Mouse (Mus musculus): ENCODE data around the gene Hnrnpd. TPM values are rescaled to one million over a fixed set of nuclear protein-coding genes. Genes with fewer than 3 reads are reported as not detected.

Hnrnpd gene
- polyA plus RNA-seq, 1 experiment from 2014 or later, result 161 TPM

GRCm38 (mm10) chr5:100000048-100000447, 21.3 kb upstream of the Hnrnpd start:
- Histone ChIP-seq H3K4me3 (no peak overlapping the region), H3K27me3 (no peaks in the 10 kb centered on the region), H3K36me3 (no peaks in the 10 kb centered on the region), H3K27ac (replicated peaks) (no peak overlapping the region), H3K9me3 (no peaks in the 10 kb centered on the region), H3K4me1 (replicated peaks) (no peaks in the 10 kb centered on the region), H3K4me2 (no peak overlapping the region), H3K9ac (no peak overlapping the region)
- WGBS, result 76% methylated on average over 7 of the region's 7 CpGs
- no peak for ATAC-seq (ENCODE audit: low FRiP score, low read depth)

GRCm38 (mm10) chr5:99994680-99995079, 15.9 kb upstream of the Hnrnpd start:
- WGBS, result 98% methylated on average over 3 of the region's 3 CpGs
- H3K27me3 ChIP-seq, result no peaks in the 10 kb centered on the region

DNA sequence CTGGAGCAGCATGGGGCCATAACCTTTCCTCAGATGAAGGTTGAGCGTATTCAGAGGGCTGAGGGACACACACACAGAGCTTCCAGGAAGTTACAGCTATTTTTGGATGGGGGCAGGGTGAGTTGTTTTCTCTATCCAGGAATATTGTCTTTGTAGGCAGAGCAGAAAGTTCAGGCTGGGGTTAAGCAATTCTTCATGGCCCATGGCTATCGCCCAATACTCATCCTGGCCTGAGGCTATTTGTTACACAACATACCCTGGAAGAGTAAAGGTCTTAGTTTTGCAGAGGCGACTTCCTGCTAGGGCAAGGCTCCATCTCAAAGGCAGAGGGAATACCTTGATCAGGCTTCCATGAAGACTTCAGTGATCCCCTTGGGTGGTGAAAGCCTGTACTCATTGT, 15.4 kb upstream of the Hnrnpd start:
- Histone ChIP-seq H3K9me3 (no peaks in the 10 kb centered on the region), H3K27me3 (no peaks in the 10 kb centered on the region), H3K4me3 (no peak overlapping the region), H3K27ac (replicated peaks) (no peak overlapping the region), H3K4me2 (no peak overlapping the region), H3K4me1 (replicated peaks) (no peaks in the 10 kb centered on the region), H3K9ac (no peak overlapping the region), H3K36me3 (no peaks in the 10 kb centered on the region)
- 82% methylated on average over 3 of the region's 3 CpGs for WGBS
- ATAC-seq (ENCODE audit: low FRiP score, low read depth), result no peak

More at GRCm38 (mm10) chr5:99994680-99995079, 15.9 kb upstream of the Hnrnpd start:
- Histone ChIP-seq H3K36me3 (no peaks in the 10 kb centered on the region), H3K9ac (no peak overlapping the region), H3K4me3 (no peak overlapping the region), H3K9me3 (no peaks in the 10 kb centered on the region), H3K4me1 (replicated peaks) (no peaks in the 10 kb centered on the region), H3K4me2 (no peak overlapping the region), H3K27ac (replicated peaks) (no peak overlapping the region)
- no peak for ATAC-seq (ENCODE audit: low FRiP score, low read depth)

- Histone ChIP-seq H3K36me3 (no peaks in the 10 kb centered on the region), H3K27ac (replicated peaks) (no peak overlapping the region), H3K27me3 (no peaks in the 10 kb centered on the region), H3K4me3 (no peak overlapping the region), H3K9ac (no peak overlapping the region), H3K9me3 (no peaks in the 10 kb centered on the region), H3K4me2 (no peak overlapping the region), H3K4me1 (replicated peaks) (peaks cover 11% of the 10 kb centered on the region; the same call in 1 of the 2 replicates)
- 94% methylated on average over 9 of the region's 9 CpGs for whole genome bisulfite sequencing
- no peak for ATAC-seq (ENCODE audit: low FRiP score, low read depth)
Observed at GRCm38 (mm10) chr5:99983452-99984061, 4.8 kb upstream of the Hnrnpd start.

GRCm38 (mm10) chr5:99977516-99978301, 1.0 kb downstream of the Hnrnpd start:
- H3K9me3 ChIP-seq, result no peaks in the 10 kb centered on the region
- H3K4me2 ChIP-seq, result peak overlapping the region; percentile 80
- peak; percentile 54; the same call in 1 of the 2 replicates for ATAC-seq (ENCODE audit: low FRiP score, low read depth)
- H3K27me3 ChIP-seq, result no peaks in the 10 kb centered on the region
- H3K4me1 ChIP-seq (replicated peaks), result peaks cover 46% of the 10 kb centered on the region
- peak overlapping the region; percentile 92 for H3K9ac ChIP-seq
- no peaks in the 10 kb centered on the region for H3K36me3 ChIP-seq
- WGBS, result under 1% methylated on average over 48 of the region's 50 CpGs
- H3K4me3 ChIP-seq, result peak overlapping the region; percentile 91
- H3K27ac ChIP-seq (replicated peaks), result peak overlapping the region; percentile 97

GRCm38 (mm10) chr5:99976334-99976955, 2.3 kb downstream of the Hnrnpd start:
- Histone ChIP-seq H3K36me3 (no peaks in the 10 kb centered on the region), H3K4me2 (peak overlapping the region; percentile 80), H3K9ac (peak overlapping the region; percentile 92), H3K27ac (replicated peaks) (no peak overlapping the region), H3K4me3 (peak overlapping the region; percentile 91), H3K27me3 (no peaks in the 10 kb centered on the region), H3K4me1 (replicated peaks) (peaks cover 47% of the 10 kb centered on the region), H3K9me3 (no peaks in the 10 kb centered on the region)
- WGBS, result 7% methylated on average over 8 of the region's 8 CpGs
- ATAC-seq (ENCODE audit: low FRiP score, low read depth), result no peak

- Histone ChIP-seq H3K4me3 (peak overlapping the region; percentile 91; the same call in 1 of the 2 replicates), H3K27me3 (no peaks in the 10 kb centered on the region), H3K27ac (replicated peaks) (no peak overlapping the region), H3K9ac (no peak overlapping the region), H3K4me1 (replicated peaks) (peaks cover 47% of the 10 kb centered on the region), H3K36me3 (0 out of 2 replicates have a peak, but pooled peaks cover 2% of the 10 kb centered on the region), H3K4me2 (peak overlapping the region; percentile 80), H3K9me3 (no peaks in the 10 kb centered on the region)
- ATAC-seq (ENCODE audit: low FRiP score, low read depth), result no peak
- 85% methylated on average over 1 of the region's 1 CpGs for WGBS
Observed at GRCm38 (mm10) chr5:99975776-99976175, 3.0 kb downstream of the Hnrnpd start.

DNA sequence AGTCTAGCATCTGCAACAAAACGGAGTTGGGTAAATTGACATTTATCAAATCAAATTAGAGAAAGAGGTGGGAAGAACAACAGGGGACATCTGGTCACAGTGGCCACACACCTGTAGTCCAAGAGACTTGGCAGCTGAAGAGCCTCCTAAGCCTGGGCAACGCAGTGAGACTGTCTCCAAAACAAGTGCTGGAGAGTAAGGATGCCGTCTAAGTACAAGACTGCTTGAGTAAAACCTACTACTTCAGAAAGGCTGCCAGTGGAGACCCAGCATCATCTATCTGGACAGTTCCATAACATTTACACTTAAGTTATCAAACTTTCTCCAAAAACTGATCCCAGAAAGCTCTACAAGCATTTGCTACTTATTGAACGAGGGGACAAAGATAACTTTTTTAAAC, 3.7 kb downstream of the Hnrnpd start:
- 60% methylated on average over 4 of the region's 4 CpGs for WGBS
- Histone ChIP-seq H3K4me2 (peak overlapping the region; percentile 80), H3K4me3 (no peak overlapping the region), H3K9me3 (no peaks in the 10 kb centered on the region), H3K4me1 (replicated peaks) (peaks cover 41% of the 10 kb centered on the region), H3K27ac (replicated peaks) (no peak overlapping the region), H3K36me3 (0 out of 2 replicates have a peak, but pooled peaks cover 6% of the 10 kb centered on the region), H3K9ac (no peak overlapping the region), H3K27me3 (no peaks in the 10 kb centered on the region)
- no peak for ATAC-seq (ENCODE audit: low FRiP score, low read depth)

- H3K27me3 ChIP-seq, result no peaks in the 10 kb centered on the region
- no peak overlapping the region for H3K9ac ChIP-seq
- H3K27ac ChIP-seq (replicated peaks), result no peak overlapping the region
- H3K4me1 ChIP-seq (replicated peaks), result peaks cover 36% of the 10 kb centered on the region
- H3K4me3 ChIP-seq, result no peak overlapping the region
- H3K36me3 ChIP-seq, result 0 out of 2 replicates have a peak, but pooled peaks cover 6% of the 10 kb centered on the region
- no peak overlapping the region for H3K4me2 ChIP-seq
- ATAC-seq (ENCODE audit: low FRiP score, low read depth), result no peak
- WGBS, result 16% methylated on average over 2 of the region's 2 CpGs
- no peaks in the 10 kb centered on the region for H3K9me3 ChIP-seq
Observed at GRCm38 (mm10) chr5:99973941-99974340, 4.8 kb downstream of the Hnrnpd start.

GRCm38 (mm10) chr5:99959960-99960359, 18.8 kb downstream of the Hnrnpd start:
- Histone ChIP-seq H3K27me3 (no peaks in the 10 kb centered on the region), H3K36me3 (peaks cover 54% of the 10 kb centered on the region), H3K9ac (no peak overlapping the region), H3K27ac (replicated peaks) (no peak overlapping the region), H3K4me3 (no peak overlapping the region), H3K4me2 (no peak overlapping the region), H3K9me3 (no peaks in the 10 kb centered on the region), H3K4me1 (replicated peaks) (no peaks in the 10 kb centered on the region)
- ATAC-seq (ENCODE audit: low FRiP score, low read depth), result no peak
- 82% methylated on average over 2 of the region's 2 CpGs for WGBS

- 69% methylated on average over 2 of the region's 2 CpGs for WGBS
- H3K9ac ChIP-seq, result no peak overlapping the region
- peaks cover 50% of the 10 kb centered on the region for H3K36me3 ChIP-seq
- H3K27me3 ChIP-seq, result no peaks in the 10 kb centered on the region
- H3K4me2 ChIP-seq, result no peak overlapping the region
- no peak overlapping the region for H3K27ac ChIP-seq (replicated peaks)
- no peaks in the 10 kb centered on the region for H3K9me3 ChIP-seq
- no peak overlapping the region for H3K4me3 ChIP-seq
- no peak for ATAC-seq (ENCODE audit: low FRiP score, low read depth)
- no peaks in the 10 kb centered on the region for H3K4me1 ChIP-seq (replicated peaks)
Observed at GRCm38 (mm10) chr5:99959236-99959936, 19.4 kb downstream of the Hnrnpd start.
